Mouse (Mus musculus) common myeloid progenitor, adult 5-6 weeks (primary cell): ENCODE data around the gene Ly6c2. TPM values are rescaled to one million over a fixed set of nuclear protein-coding genes. Genes with fewer than 3 reads are reported as not detected.
A peak's percentile ranks its signal among the peaks of the same experiment; 100 is the strongest.
"Not testable (repeated sequence)": the region's sequence is repeated elsewhere in the genome, so short reads cannot be mapped to it uniquely, and the experiment has no call there.

Source experiments
- ATAC-seq: replicated peaks from 2 replicates; pipeline ENCODE4 v1.8.0; 2016; ENCODE audit warnings: low read depth, mild to moderate bottlenecking, moderate TSS enrichment, inconsistent platforms; ENCODE audit not compliant: poor library complexity, severe bottlenecking
- total RNA-seq: library from RNA; stranded (forward); fragments of 200-1000, 187-1606 nt; gene quantifications from 2 replicates; pipeline ENCODE4 v1.2.3, GENCODE M21; 2017

Ly6c2 gene
- 54.9 and 81.7 TPM in 2 replicates for total RNA-seq

GRCm38 (mm10) chr15:75111861-75112630 lies at the start of gene Ly6c2:
Gene Ly6c2 (minus strand): TSS chr15:75111970.
- ATAC-seq, result peak; percentile 97

DNA sequence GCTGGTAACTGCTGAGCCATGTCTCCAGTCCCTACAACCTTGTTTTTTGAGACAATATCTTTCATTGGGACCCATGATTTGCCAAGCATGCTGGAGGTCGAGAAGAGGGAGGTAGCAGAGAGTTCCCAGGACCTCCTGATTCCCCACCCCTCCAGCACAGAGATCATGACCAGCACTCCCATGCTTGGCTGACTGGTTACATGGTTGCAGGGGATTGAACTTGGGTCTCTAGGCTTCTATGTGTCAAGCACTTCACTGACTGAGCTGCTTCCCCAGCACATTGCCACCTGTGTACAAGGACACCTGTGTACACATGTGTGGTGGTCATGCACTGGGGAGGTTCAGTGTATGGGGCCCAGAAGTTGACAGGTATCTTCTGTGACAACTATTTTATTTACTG lies 45.9 kb upstream of the Ly6c2 start:
- no peak for ATAC-seq

- no peak for ATAC-seq
Measured at GRCm38 (mm10) chr15:75154940-75155339, 43.2 kb upstream of the Ly6c2 start, which contains the start of gene Ly6g. Gene Ly6g (plus strand): TSS chr15:75155240.

- ATAC-seq, result no peak
Measured at GRCm38 (mm10) chr15:75153087-75153486, 41.3 kb upstream of the Ly6c2 start.

GRCm38 (mm10) chr15:75143735-75144134 lies 32.0 kb upstream of the Ly6c2 start:
- peak; percentile 65; the same call in 1 of the 2 replicates for ATAC-seq

- not testable (repeated sequence) for ATAC-seq
Measured at GRCm38 (mm10) chr15:75141812-75142360, 30.1 kb upstream of the Ly6c2 start.

DNA sequence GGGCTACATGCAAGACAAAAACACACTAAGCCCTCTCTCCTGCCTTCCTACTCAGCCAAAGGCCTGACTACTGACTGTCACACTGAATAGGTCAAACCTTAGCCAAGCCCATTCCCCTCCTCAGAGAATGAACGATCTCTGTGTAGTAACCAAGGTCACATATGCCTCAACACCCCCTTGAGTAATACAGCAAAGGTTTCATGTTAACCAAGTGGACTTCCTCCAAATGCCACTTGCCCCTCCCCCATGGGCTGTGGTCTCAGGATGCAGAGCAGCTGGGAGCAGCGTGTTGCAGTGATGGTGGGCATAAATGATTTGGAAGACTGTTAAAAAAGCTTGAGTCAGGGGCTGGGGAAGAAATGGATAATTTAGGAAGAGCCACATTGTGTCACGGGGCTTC lies 26.0 kb upstream of the Ly6c2 start:
- ATAC-seq, result peak; percentile 39; the same call in 1 of the 2 replicates

DNA sequence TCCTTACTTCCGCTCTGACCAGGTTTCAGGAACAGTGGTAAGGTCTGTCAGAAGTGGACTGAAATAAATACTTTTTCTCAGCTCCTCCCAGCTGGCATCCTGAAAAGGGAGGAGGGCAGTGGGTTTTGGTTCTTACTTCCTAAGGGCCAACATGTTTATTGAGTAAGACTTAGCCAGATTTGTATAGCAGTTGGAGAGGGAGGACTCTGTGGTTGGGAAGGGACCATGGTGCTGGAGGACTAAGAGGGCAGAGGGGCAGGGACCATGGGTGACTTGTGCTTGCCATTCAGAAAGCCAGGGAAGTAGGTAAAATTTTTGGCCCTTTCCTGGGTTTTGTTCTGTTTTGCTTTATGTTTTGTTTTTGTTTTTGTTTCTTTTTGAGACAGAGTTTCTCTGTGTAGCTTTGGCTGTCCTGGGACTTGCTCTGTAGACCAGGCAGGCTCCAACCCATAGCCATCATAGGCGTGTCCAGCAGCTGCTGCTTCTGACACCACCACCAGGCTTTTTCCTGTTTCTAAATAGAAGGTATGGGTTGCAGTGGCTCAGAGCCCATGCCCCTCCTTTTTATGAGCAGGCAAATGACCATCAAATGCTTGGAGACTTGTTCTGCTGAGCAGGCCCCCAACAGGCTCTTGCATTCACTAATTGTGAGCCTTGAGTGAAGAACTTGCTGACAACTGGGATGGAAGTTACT lies 23.5 kb upstream of the Ly6c2 start:
- ATAC-seq, result peak; percentile 90

GRCm38 (mm10) chr15:75132346-75132745 lies 20.6 kb upstream of the Ly6c2 start:
- ATAC-seq, result not testable (repeated sequence)

DNA sequence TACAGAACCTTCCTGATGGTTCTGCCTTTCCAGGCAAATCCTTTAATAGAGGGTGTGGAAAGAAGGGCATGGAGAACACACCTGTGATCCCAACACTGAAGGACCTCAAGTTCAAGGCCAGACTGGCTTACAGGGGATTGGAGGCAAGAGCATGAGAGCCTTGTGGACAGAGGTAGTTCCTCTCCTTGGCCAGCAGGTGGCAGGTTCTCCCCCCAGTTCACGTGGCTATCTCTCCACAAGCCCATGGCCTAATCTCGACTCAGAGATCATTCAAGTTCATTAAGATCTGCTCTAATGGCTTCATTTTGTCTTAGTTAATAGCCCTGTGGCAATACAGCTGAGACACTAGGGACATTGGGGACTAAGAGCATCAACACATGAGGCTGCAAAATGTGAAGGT lies 8.3 kb upstream of the Ly6c2 start:
- peak; percentile 73; the same call in 1 of the 2 replicates for ATAC-seq

GRCm38 (mm10) chr15:75118742-75119141 lies 7.0 kb upstream of the Ly6c2 start:
- not testable (repeated sequence) for ATAC-seq

- ATAC-seq, result not testable (repeated sequence)
Measured at GRCm38 (mm10) chr15:75117481-75117880, 5.7 kb upstream of the Ly6c2 start.

- 0 out of 2 replicates have a peak, but pooled peaks have one; percentile 31 for ATAC-seq
Measured at GRCm38 (mm10) chr15:75116525-75116924, 4.8 kb upstream of the Ly6c2 start.

DNA sequence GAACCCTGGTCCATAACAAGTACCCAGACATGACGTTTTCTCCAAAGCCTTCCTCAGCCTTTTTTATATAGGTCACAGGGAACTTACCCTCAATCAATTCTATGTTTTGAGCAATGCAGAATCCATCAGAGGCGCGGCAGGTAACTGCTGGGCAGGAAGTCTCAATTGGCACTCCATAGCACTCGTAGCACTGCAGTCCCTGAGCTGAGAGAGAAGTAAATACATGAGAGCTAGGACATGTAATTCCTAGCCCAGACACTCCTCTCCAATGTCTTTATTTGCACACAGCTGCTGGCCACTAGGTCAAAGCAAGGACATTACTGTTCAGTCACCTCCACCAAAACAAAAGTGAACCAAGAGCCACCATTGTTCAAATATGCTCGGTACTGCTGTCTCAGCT lies 1.3 kb downstream of the Ly6c2 start:
- not testable (repeated sequence) for ATAC-seq

- ATAC-seq, result no peak
Measured at GRCm38 (mm10) chr15:75099261-75099660, 12.5 kb downstream of the Ly6c2 start.

DNA sequence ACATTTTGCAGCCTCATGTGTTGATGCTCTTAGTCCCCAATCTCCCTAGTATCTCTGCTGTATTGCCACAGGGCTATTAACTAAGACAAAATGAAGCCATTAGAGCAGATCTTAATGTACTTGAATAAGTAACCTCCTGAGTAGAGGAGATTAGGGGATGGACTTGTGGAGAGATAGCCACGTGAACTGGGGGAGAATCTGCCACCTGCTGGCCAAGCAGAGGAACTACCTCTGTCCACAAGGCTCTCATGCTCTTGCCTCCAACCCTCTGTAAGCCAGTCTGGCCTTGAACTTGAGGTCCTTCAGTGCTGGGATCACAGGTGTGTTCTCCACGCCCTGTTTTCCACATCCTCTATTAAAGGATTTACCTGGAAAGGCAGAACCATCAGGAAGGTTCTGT lies 23.7 kb downstream of the Ly6c2 start:
- not testable (repeated sequence) for ATAC-seq

DNA sequence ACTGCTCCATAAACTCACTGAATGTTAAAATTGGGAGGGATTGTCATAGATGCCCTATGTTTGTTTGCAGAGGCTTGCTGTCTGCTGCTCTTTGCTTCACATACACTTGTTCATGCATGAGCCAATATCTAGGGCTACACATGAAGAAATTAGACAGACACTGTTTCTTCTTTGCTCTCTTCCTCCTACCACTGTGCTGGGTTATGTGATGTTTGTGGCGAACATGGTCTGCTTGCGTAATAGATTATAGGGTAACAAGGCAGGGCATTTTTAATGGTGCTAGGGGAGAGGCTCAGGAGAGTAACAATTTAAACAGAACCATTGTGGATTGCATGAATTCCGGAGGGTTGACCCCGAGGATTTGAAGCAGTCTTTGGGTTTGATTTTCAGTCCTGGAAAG lies 41.8 kb downstream of the Ly6c2 start:
- ATAC-seq, result no peak; the same call in 1 of the 2 replicates

- ATAC-seq, result peak; percentile 82
Measured at GRCm38 (mm10) chr15:75062030-75062574, 49.7 kb downstream of the Ly6c2 start.

DNA sequence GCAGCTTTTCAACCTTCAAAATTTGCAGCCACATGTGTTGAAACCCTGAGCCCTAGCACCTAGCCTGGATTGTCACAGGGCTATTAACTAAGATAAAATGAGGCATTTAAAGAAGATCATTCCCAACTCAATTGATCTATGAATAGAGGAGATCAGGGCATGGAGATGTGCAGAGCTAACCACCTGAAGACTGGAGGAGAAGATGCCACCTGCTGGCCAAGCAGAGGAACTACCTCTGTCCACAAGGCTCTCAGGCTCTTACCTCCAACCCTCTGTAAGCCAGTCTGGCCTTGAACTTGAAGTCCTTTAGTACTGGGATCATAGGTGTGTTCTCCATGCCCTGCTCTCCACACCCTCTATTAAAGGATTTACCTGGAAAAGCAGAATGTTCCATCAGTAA lies 51.3 kb downstream of the Ly6c2 start:
- ATAC-seq, result peak; percentile 72; the same call in 1 of the 2 replicates
